Mouse (Mus musculus): ENCODE measurements at regions not wholly inside any gene's neighbourhood (a gene's known extent, or its start where the extent isn't known, plus 50 kb on each side); places are given as distances from the start of the nearest gene placed in this dataset.

DNA sequence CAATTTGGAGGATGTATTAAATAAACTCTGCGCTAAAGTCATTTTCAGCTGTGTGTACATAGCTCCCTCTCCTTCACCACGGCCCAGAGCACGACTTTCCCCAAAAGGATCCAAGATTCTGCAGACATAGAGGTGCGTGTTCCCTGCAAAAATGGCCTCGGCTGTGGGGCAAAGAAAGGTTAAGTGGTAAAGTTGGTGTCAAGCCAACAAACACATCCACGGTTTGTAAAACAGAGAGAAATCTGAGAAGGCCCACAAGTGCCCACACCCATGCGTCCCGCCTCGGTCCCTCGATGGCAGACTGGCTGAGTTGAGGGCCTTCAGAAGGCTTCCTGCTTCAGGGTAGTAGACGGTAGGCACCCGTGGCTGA is 147.9 kb downstream of the Hlx start:
- no peak for TF ChIP-seq POLR2A (IDR thresholded peaks at IDR 0.05; ENCODE audit: borderline replicate concordance, control insufficient read depth, low read depth, low read length)
- no peak for TF ChIP-seq CTCF (IDR thresholded peaks at IDR 0.05; ENCODE audit: control insufficient read depth, insufficient read depth, low read length)

Data from bone marrow, adult 2 months (tissue).